Mouse (Mus musculus): ENCODE measurements at regions not wholly inside any gene's neighbourhood (a gene's known extent, or its start where the extent isn't known, plus 50 kb on each side); places are given as distances from the start of the nearest gene placed in this dataset.

DNA sequence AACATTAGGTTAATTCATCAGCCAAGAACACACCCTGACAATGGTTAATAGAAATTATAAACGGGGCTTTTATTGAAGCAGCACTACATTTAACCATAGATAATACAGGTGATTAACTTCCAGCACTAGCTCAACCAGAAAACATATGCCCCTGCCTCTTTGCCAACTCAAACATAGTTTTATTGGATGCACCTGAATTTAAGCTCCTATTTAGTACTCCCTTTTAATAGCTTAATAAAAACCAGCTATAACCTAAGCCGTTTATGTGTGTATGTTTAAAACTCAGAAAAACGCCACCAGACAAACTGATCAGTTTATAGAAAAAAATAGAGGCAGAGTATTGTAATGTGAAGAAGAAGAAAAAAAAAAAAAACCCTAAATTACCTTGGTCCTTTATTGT lies 1201.4 kb downstream of the A830018L16Rik start:
- Histone ChIP-seq H3K4me1 (ENCODE audit: control insufficient read depth in 2 of 2, insufficient read depth in 2 of 2, low read length in 2 of 2, poor library complexity in 1 of 2) (no peaks in the 10 kb centered on the region), H3K4me3 (ENCODE audit: insufficient read depth in 1 of 2, low read depth in 1 of 2, low read length in 2 of 2, poor library complexity in 1 of 2, severe bottlenecking in 1 of 2) (no peak overlapping the region), H3K9ac (ENCODE audit: insufficient read depth, low read depth, low read length, poor library complexity, severe bottlenecking) (no peak overlapping the region), H3K9me3 (ENCODE audit: control insufficient read depth, insufficient read depth, low read depth, low read length) (no peaks in the 10 kb centered on the region), H3K27ac (ENCODE audit: insufficient read depth, low read depth, low read length, poor library complexity, severe bottlenecking) (no peak overlapping the region), H3K36me3 (ENCODE audit: control insufficient read depth, insufficient read depth, low read length, poor library complexity, severe bottlenecking) (no peaks in the 10 kb centered on the region)
- no peak for TF ChIP-seq CHD2 (IDR thresholded peaks at IDR 0.05; ENCODE audit: low read depth, low read length)
- no peak for TF ChIP-seq MAFK (IDR thresholded peaks at IDR 0.05; ENCODE audit: insufficient read depth, low read depth, low read length)
- no peak for TF ChIP-seq HCFC1 (IDR thresholded peaks at IDR 0.05; ENCODE audit: borderline replicate concordance, insufficient read depth, low read length)
- no peak for TF ChIP-seq ZC3H11A (IDR thresholded peaks at IDR 0.05; ENCODE audit: borderline replicate concordance, low read depth, low read length)
- TF ChIP-seq ZNF384 (IDR thresholded peaks at IDR 0.05; ENCODE audit: low read depth, low read length): no peak
- in situ Hi-C loops (cut with MboI; ENCODE audit: low sequenced_read_pairs in 2 of 2, unreplicated experiment in 2 of 2): no loop called here
- no peak for DNase-seq (ENCODE audit: low read depth, low spot score)

DNA sequence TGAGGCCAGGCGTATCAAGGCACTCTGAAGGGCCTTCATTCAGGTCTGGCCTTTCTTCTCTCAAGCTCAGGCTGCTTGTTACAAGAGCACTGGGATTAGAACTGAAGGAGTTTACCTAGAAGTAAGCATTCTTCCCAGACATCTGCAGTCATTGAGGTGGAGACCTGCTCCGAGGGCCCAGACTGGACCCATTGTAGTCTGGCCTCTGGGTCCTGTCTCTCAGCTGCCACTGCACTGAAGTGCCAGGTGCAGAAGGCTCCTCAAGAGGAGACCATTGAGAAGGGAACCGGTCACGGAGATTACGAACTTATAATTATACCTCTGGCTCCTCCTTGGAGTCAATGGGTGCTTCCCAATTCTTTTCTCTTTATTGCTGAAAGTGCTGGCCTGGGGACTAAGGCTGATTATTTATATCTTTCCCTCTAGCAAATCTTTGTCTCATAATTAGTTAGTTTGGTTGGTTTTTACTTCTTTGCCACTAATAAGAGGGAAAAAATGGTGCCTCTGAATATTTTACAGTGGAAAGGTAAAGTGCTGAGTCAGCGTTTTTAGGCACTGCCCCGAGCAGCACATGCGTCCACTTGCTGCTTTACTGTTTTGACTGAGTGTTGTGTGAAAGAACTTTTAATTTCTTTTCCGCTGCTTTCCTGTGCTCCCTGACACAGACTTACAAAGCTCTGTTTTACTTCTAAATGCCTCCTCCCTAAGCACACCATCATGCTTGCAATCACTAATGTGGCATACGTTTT lies 1202.0 kb downstream of the A830018L16Rik start:
- in situ Hi-C loops (cut with MboI; ENCODE audit: low sequenced_read_pairs in 2 of 2, unreplicated experiment in 2 of 2): no loop called here
- H3K4me1 ChIP-seq (ENCODE audit: control insufficient read depth in 2 of 2, insufficient read depth in 2 of 2, low read length in 2 of 2, poor library complexity in 1 of 2): no peaks in the 10 kb centered on the region
- TF ChIP-seq MAFK (IDR thresholded peaks at IDR 0.05; ENCODE audit: insufficient read depth, low read depth, low read length) (peak; percentile 100), ZNF384 (IDR thresholded peaks at IDR 0.05; ENCODE audit: low read depth, low read length) (no peak), CHD2 (IDR thresholded peaks at IDR 0.05; ENCODE audit: low read depth, low read length) (no peak), HCFC1 (IDR thresholded peaks at IDR 0.05; ENCODE audit: borderline replicate concordance, insufficient read depth, low read length) (no peak), ZC3H11A (IDR thresholded peaks at IDR 0.05; ENCODE audit: borderline replicate concordance, low read depth, low read length) (no peak)
- H3K9ac ChIP-seq (ENCODE audit: insufficient read depth, low read depth, low read length, poor library complexity, severe bottlenecking): no peak overlapping the region
- no peaks in the 10 kb centered on the region for H3K9me3 ChIP-seq (ENCODE audit: control insufficient read depth, insufficient read depth, low read depth, low read length)
- DNase-seq (ENCODE audit: low read depth, low spot score): no peak
- H3K36me3 ChIP-seq (ENCODE audit: control insufficient read depth, insufficient read depth, low read length, poor library complexity, severe bottlenecking): no peaks in the 10 kb centered on the region
- no peak overlapping the region for H3K27ac ChIP-seq (ENCODE audit: insufficient read depth, low read depth, low read length, poor library complexity, severe bottlenecking)
- H3K4me3 ChIP-seq (ENCODE audit: insufficient read depth in 1 of 2, low read depth in 1 of 2, low read length in 2 of 2, poor library complexity in 1 of 2, severe bottlenecking in 1 of 2): no peak overlapping the region

DNA sequence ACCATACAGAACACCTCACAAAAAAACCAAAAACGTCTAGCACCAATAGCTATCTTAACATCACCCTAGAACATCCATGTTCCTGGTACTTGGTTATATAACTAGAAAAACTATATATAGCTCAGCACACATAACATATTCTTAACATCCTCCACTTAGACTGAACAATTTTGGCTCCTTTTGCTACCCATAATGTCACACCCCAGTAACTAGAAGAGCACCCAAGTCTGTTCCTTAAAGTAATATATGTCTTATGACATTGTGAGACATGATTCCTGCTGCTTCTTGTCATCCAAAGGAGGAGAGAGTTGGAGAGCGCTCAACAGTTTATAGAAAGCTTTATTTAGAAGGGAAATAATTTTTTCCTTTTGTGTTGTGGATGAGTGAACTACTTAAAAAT lies 1206.1 kb downstream of the A830018L16Rik start:
- Histone ChIP-seq H3K4me3 (ENCODE audit: insufficient read depth in 1 of 2, low read depth in 1 of 2, low read length in 2 of 2, poor library complexity in 1 of 2, severe bottlenecking in 1 of 2) (no peak overlapping the region), H3K36me3 (ENCODE audit: control insufficient read depth, insufficient read depth, low read length, poor library complexity, severe bottlenecking) (no peaks in the 10 kb centered on the region), H3K27ac (ENCODE audit: insufficient read depth, low read depth, low read length, poor library complexity, severe bottlenecking) (no peak overlapping the region), H3K9ac (ENCODE audit: insufficient read depth, low read depth, low read length, poor library complexity, severe bottlenecking) (no peak overlapping the region), H3K9me3 (ENCODE audit: control insufficient read depth, insufficient read depth, low read depth, low read length) (no peaks in the 10 kb centered on the region), H3K4me1 (ENCODE audit: control insufficient read depth in 2 of 2, insufficient read depth in 2 of 2, low read length in 2 of 2, poor library complexity in 1 of 2) (no peaks in the 10 kb centered on the region)
- no peak for DNase-seq (ENCODE audit: low read depth, low spot score)
- TF ChIP-seq MAFK (IDR thresholded peaks at IDR 0.05; ENCODE audit: insufficient read depth, low read depth, low read length) (no peak), HCFC1 (IDR thresholded peaks at IDR 0.05; ENCODE audit: borderline replicate concordance, insufficient read depth, low read length) (no peak), CHD2 (IDR thresholded peaks at IDR 0.05; ENCODE audit: low read depth, low read length) (no peak), ZC3H11A (IDR thresholded peaks at IDR 0.05; ENCODE audit: borderline replicate concordance, low read depth, low read length) (no peak), ZNF384 (IDR thresholded peaks at IDR 0.05; ENCODE audit: low read depth, low read length) (no peak)
- in situ Hi-C loops (cut with MboI; ENCODE audit: low sequenced_read_pairs in 2 of 2, unreplicated experiment in 2 of 2): no loop called here

DNA sequence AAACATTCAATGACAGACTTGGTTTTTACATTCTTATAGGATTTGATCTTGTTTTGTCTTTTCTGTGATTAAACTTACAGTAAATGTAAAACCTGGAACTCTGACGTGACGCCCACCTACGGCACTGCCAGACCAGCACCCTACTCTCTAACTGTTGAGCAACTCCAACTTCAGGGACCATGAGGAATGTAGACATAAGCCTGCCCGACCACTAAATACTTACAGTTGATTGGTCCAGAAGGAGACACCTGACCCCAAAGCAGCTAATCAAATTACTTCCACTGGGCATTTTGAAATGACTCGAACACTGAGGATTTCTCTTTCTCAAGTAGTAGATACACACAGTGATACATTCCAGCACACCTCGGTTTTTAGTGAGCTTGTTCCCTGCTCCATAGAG lies 1206.9 kb downstream of the A830018L16Rik start:
- H3K27ac ChIP-seq (ENCODE audit: insufficient read depth, low read depth, low read length, poor library complexity, severe bottlenecking): no peak overlapping the region
- H3K36me3 ChIP-seq (ENCODE audit: control insufficient read depth, insufficient read depth, low read length, poor library complexity, severe bottlenecking): no peaks in the 10 kb centered on the region
- H3K4me3 ChIP-seq (ENCODE audit: insufficient read depth in 1 of 2, low read depth in 1 of 2, low read length in 2 of 2, poor library complexity in 1 of 2, severe bottlenecking in 1 of 2): no peak overlapping the region
- H3K4me1 ChIP-seq (ENCODE audit: control insufficient read depth in 2 of 2, insufficient read depth in 2 of 2, low read length in 2 of 2, poor library complexity in 1 of 2): no peaks in the 10 kb centered on the region
- in situ Hi-C loops (cut with MboI; ENCODE audit: low sequenced_read_pairs in 2 of 2, unreplicated experiment in 2 of 2): no loop called here
- no peak overlapping the region for H3K9ac ChIP-seq (ENCODE audit: insufficient read depth, low read depth, low read length, poor library complexity, severe bottlenecking)
- DNase-seq (ENCODE audit: low read depth, low spot score): no peak
- no peaks in the 10 kb centered on the region for H3K9me3 ChIP-seq (ENCODE audit: control insufficient read depth, insufficient read depth, low read depth, low read length)
- TF ChIP-seq HCFC1 (IDR thresholded peaks at IDR 0.05; ENCODE audit: borderline replicate concordance, insufficient read depth, low read length): no peak
- no peak for TF ChIP-seq ZNF384 (IDR thresholded peaks at IDR 0.05; ENCODE audit: low read depth, low read length)
- no peak for TF ChIP-seq CHD2 (IDR thresholded peaks at IDR 0.05; ENCODE audit: low read depth, low read length)
- TF ChIP-seq ZC3H11A (IDR thresholded peaks at IDR 0.05; ENCODE audit: borderline replicate concordance, low read depth, low read length): no peak
- TF ChIP-seq MAFK (IDR thresholded peaks at IDR 0.05; ENCODE audit: insufficient read depth, low read depth, low read length): no peak
